Mouse (Mus musculus) spleen, postnatal 0 days (tissue): ENCODE results near the gene Vmn2r89. TPM values are rescaled to one million over a fixed set of nuclear protein-coding genes. Genes with fewer than 3 reads are reported as not detected.

ENCODE experiments used
- polyA plus RNA-seq: library from polyadenylated mRNA; unstranded; fragments of >200 nt; fragmentation: Nextera tagmentation; extraction: Ambion mirVana; gene quantifications from 2 replicates; pipeline ENCODE4 v1.2.1, GENCODE M21; 2015

The Vmn2r89 gene
- polyA plus RNA-seq = not detected in 2 replicates

DNA sequence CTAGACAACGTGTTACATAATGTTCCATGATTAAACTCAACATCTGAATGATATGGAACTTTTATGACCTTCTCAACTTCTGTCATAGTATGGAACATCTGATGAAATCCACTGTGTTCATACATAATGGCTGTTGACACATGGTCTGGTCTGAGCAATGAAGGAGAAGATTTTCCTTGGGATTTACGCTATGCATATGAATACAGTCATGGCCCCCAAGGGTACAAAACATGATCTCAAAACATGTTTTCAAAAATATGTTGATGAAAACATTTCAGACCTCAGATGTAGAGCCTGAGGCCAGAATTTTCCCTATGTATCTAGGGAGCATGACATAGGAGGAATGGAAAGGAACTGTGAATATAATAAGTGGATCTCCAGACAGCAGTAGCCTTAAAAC lies at the start of gene Vmn2r89:
TSS of gene Vmn2r89 (plus strand) at position 301 of the 400 bp plus-strand sequence.

DNA sequence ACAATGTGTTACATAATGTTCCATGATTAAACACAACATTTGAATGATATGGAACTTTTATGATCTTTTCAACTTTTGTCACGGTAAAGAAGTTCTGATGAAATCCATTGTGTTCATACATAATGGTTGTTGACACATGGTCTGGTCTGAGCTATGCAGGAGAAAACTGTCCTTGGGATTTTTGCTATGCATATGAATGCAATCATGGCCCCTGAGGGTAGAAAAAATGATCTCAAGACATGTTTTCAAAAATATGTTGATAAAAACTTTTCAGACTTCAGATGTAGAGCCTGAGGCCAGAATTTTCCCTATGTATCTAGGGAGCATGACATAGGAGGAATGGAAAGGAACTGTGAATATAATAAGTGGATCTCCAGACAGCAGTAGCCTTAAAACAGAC lies 41.1 kb upstream of the Vmn2r89 start, which contains the start of gene Vmn2r88:
TSS of gene Vmn2r88 (plus strand) at position 301 of the 400 bp plus-strand sequence.

Other genes with a start within 250 kb of the Vmn2r89 start
- not detected in 2 replicates for gene Ear14, start 248.5 kb upstream of the Vmn2r89 start, polyA plus RNA-seq
- not detected in 2 replicates for gene Rnase2a, start 195.7 kb upstream of the Vmn2r89 start, polyA plus RNA-seq
- not detected in 2 replicates for gene Gm7247, start 90.1 kb upstream of the Vmn2r89 start, polyA plus RNA-seq
- gene Vmn2r88, start 41.0 kb upstream of the Vmn2r89 start, polyA plus RNA-seq = not detected in 2 replicates
- not detected in 2 replicates for gene Gm5622, start 100.9 kb downstream of the Vmn2r89 start, polyA plus RNA-seq
- gene Gm17175, start 122.2 kb downstream of the Vmn2r89 start, polyA plus RNA-seq = not detected in 2 replicates
- gene Gm17174, start 140.3 kb downstream of the Vmn2r89 start, polyA plus RNA-seq = not detected in 2 replicates
- not detected in 2 replicates for gene Gm17078, start 159.5 kb downstream of the Vmn2r89 start, polyA plus RNA-seq
- gene Gm4181, start 183.8 kb downstream of the Vmn2r89 start, polyA plus RNA-seq = not detected in 2 replicates
- not detected in 2 replicates for gene Gm17079, start 243.6 kb downstream of the Vmn2r89 start, polyA plus RNA-seq